ENCODE assay signal across 15 mouse cellular contexts in genomic region chr2:35639799-35640198, GRCm38 (mm10).
"Had no signal": no experiment of that assay in that cellular context is flagged by ENCODE, and none has a peak within 500 bp of the region (broad histone marks: within the 10 kb centered on the region; RNA-seq: fewer than 3 reads in every experiment).

No protein-coding gene starts in this region.

- H3K27ac ChIP-seq: midbrain, embryonic 10.5 days; midbrain, embryonic 12.5 days; neural tube, embryonic 13.5 days; neural tube, embryonic 15.5 days had no signal

- H3K36me3 ChIP-seq: midbrain, embryonic 12.5 days; neural tube, embryonic 13.5 days; neural tube, embryonic 15.5 days had no signal

- H3K9me3 ChIP-seq: midbrain, embryonic 10.5 days; midbrain, embryonic 12.5 days; neural tube, embryonic 13.5 days; neural tube, embryonic 15.5 days had no signal

- DNase-seq: lung, adult 18-20 months; lung, embryonic 14.5 days; lung, postnatal 10 days; lung, postnatal 4 days; midbrain, embryonic 14.5 days; retina, postnatal 1 day; spleen, adult 18-20 months; thymus, adult 18-20 months; thymus, postnatal 14 days; thymus, postnatal 36 days had no signal

- H3K27me3 ChIP-seq: midbrain, embryonic 12.5 days; neural tube, embryonic 13.5 days; neural tube, embryonic 15.5 days had no signal

- H3K4me3 ChIP-seq: midbrain, embryonic 10.5 days; midbrain, embryonic 12.5 days; myocyte; neural tube, embryonic 13.5 days; neural tube, embryonic 15.5 days had no signal
